Mouse (Mus musculus): ENCODE data around the gene Fgf7. TPM values are rescaled to one million over a fixed set of nuclear protein-coding genes. Genes with fewer than 3 reads are reported as not detected.

Gene Fgf7
- polyA plus RNA-seq, 1 experiment from 2014 or later: 0.60 TPM

DNA sequence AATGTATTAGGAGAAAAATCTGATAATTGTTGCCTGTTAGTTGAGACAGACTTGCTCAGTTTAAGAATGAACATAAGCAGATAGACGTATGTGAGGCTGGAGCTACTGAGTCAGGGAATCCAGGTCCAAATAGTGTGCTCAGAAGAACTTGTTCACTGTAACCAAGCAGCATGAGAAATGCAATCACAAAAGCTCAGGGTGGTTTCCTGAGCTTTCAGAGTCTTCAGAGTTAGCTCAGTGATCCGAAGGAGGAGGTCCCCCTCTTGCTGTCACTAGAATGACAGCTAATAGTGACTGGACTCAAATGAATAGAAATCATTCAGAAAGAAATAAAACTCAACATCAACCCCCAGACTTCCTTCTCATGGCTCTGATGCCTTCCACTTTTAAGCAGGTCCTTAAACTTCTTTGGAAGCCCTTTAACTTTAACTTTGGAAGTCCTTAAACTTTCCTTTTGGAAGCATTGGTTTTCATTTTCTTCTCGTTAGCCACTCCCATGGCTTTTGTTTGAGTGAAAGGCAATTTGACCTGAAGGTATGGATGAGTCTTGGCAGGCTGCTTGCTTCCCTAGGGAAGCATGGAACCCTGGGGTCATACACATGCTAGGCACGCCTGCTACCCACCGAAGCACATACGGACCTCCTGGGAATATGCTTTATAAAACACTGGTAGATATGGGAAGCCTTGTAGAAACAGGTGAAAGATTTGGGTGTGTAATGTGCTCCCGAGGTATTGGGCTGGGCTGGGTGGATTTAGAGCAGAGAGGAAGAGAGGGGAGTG, 4.0 kb downstream of the Fgf7 start:
- ATAC-seq (ENCODE audit: extremely low read depth, insufficient number of reproducible peaks, low FRiP score, low TSS enrichment): no peak
- Histone ChIP-seq H3K36me3 (no peaks in the 10 kb centered on the region), H3K4me2 (no peak overlapping the region), H3K27ac (replicated peaks) (peak overlapping the region; percentile 71), H3K9ac (no peak overlapping the region), H3K27me3 (replicated peaks) (no peaks in the 10 kb centered on the region), H3K4me3 (no peak overlapping the region), H3K4me1 (peaks cover 53% of the 10 kb centered on the region), H3K9me3 (no peaks in the 10 kb centered on the region)
- 76% methylated on average over 7 of the region's 7 CpGs for WGBS

DNA sequence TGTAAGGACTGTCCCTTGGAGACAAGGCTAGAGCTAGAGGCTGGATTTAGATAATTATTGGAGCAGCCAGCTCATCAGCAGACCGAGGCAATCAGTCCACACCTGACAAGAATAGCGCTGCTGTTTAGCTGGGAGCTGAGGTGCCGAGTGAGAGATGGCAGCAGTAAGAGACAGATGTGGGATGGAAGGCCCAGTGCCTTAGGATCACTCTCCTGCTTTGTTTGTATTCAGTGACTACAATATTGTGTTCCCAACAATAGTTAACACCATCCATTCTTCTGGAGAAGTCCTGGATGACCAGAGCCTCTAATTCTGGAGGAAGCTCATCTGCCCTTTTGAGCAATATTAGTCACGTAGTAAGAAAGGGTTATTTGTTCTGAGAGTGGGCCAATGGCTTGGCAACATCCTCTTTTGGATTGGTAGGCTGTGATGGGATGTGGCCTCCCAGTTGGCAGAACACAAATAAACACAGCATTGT, 5.0 kb downstream of the Fgf7 start:
- Histone ChIP-seq H3K4me2 (no peak overlapping the region), H3K27ac (replicated peaks) (peak overlapping the region; percentile 71), H3K9ac (no peak overlapping the region), H3K4me1 (peaks cover 52% of the 10 kb centered on the region), H3K36me3 (no peaks in the 10 kb centered on the region), H3K4me3 (no peak overlapping the region), H3K9me3 (no peaks in the 10 kb centered on the region), H3K27me3 (replicated peaks) (no peaks in the 10 kb centered on the region)
- no peak for ATAC-seq (ENCODE audit: extremely low read depth, insufficient number of reproducible peaks, low FRiP score, low TSS enrichment)
- 34% methylated on average over 4 of the region's 4 CpGs for WGBS

DNA sequence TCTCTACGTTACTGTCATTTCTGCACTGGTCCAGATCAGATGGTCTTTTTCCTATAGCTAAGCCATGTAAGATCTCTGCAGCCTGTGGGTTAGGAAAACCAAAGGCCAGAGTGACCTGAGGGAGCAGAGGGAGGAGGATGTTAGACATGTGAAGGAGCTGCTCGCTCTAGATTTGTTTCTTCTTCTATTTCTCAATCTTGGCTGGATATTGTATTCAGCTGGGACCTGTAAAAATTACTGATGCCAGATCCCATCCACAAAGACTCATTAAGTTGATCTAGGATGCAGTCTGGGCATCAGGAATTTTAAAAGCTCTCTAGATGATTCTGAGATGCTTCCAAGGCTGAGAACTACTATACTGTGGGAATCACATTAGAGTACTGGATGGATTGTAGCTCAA, 6.2 kb downstream of the Fgf7 start:
- Histone ChIP-seq H3K9me3 (no peaks in the 10 kb centered on the region), H3K27me3 (replicated peaks) (no peaks in the 10 kb centered on the region), H3K36me3 (no peaks in the 10 kb centered on the region), H3K4me2 (no peak overlapping the region), H3K4me1 (peaks cover 42% of the 10 kb centered on the region), H3K4me3 (no peak overlapping the region), H3K9ac (no peak overlapping the region), H3K27ac (replicated peaks) (no peak overlapping the region)
- WGBS: 85% methylated on average over 2 of the region's 2 CpGs
- ATAC-seq (ENCODE audit: extremely low read depth, insufficient number of reproducible peaks, low FRiP score, low TSS enrichment): no peak

DNA sequence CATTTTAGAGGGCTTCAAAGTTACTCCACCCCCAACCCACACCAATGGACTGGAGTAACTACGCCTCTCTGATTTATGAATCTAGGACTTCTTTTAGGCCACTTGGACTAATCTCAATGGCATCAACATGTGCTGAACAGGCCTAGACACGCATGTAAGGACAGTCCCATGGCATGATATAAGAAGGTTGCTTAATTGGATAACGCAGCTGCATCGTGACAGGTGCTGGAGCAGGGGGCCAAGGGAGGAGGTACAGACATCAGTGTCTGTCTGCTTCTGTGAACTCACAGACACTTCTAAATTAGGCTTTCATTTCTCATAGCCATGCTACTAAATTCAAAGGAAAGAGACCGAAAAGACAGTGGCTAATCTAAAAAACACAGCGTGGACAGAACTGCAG, 6.8 kb downstream of the Fgf7 start:
- H3K4me1 ChIP-seq: peaks cover 38% of the 10 kb centered on the region
- no peak overlapping the region for H3K4me2 ChIP-seq
- no peaks in the 10 kb centered on the region for H3K27me3 ChIP-seq (replicated peaks)
- H3K9me3 ChIP-seq: no peaks in the 10 kb centered on the region
- no peak overlapping the region for H3K4me3 ChIP-seq
- no peak overlapping the region for H3K9ac ChIP-seq
- H3K27ac ChIP-seq (replicated peaks): no peak overlapping the region
- no peaks in the 10 kb centered on the region for H3K36me3 ChIP-seq
- WGBS: 84% methylated on average over 6 of the region's 6 CpGs
- ATAC-seq (ENCODE audit: extremely low read depth, insufficient number of reproducible peaks, low FRiP score, low TSS enrichment): no peak

DNA sequence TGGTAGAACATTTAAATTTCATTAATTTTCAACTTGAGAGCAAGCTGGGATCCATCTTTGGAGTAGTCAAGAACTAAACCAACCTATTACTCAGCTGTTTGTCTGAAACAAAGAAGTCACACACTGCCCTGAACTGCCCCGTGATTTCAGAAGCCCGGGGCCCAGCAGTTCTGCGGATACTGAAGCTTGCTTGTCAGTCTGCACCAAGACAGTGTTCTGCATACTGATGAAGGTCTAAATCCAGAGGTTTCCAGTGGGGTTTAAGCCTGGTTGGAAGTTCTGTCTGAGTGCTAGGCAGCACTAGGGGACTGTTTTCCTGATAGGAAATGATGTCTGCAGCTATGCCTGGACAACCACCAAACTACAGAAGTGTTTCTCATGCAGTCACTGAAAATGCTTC, 8.2 kb downstream of the Fgf7 start:
- H3K27ac ChIP-seq (replicated peaks): peak overlapping the region; percentile 28; the same call in 1 of the 2 replicates
- no peak overlapping the region for H3K4me2 ChIP-seq
- no peak overlapping the region for H3K4me3 ChIP-seq
- no peaks in the 10 kb centered on the region for H3K27me3 ChIP-seq (replicated peaks)
- no peak overlapping the region for H3K9ac ChIP-seq
- peaks cover 30% of the 10 kb centered on the region for H3K4me1 ChIP-seq
- H3K9me3 ChIP-seq: no peaks in the 10 kb centered on the region
- no peaks in the 10 kb centered on the region for H3K36me3 ChIP-seq
- WGBS: 48% methylated on average over 3 of the region's 3 CpGs
- no peak for ATAC-seq (ENCODE audit: extremely low read depth, insufficient number of reproducible peaks, low FRiP score, low TSS enrichment)

DNA sequence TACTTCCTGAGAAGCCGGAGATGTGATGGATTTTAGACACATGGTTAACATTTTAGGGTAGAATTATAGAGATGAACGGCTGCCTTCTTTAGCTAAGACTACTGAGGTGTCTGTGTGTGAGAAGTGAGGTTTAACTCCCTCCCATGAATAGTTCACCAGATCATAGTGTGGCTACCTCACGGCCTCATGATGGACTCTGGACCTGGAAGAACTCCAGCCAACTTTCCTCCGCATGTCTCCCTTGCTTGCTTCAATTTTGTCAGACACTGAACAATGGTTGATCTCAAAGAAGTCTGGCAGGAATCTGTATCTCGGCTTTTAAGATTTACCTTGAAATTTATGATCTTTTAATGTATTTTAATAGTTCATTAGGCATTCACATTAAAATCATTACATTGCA, 11.2 kb downstream of the Fgf7 start:
- Histone ChIP-seq H3K27me3 (replicated peaks) (no peaks in the 10 kb centered on the region), H3K9me3 (no peaks in the 10 kb centered on the region), H3K4me1 (peaks cover 10% of the 10 kb centered on the region), H3K4me3 (no peak overlapping the region), H3K36me3 (no peaks in the 10 kb centered on the region), H3K9ac (no peak overlapping the region), H3K4me2 (no peak overlapping the region), H3K27ac (replicated peaks) (no peak overlapping the region)
- ATAC-seq (ENCODE audit: extremely low read depth, insufficient number of reproducible peaks, low FRiP score, low TSS enrichment): no peak
- 79% methylated on average over 5 of the region's 5 CpGs for WGBS

DNA sequence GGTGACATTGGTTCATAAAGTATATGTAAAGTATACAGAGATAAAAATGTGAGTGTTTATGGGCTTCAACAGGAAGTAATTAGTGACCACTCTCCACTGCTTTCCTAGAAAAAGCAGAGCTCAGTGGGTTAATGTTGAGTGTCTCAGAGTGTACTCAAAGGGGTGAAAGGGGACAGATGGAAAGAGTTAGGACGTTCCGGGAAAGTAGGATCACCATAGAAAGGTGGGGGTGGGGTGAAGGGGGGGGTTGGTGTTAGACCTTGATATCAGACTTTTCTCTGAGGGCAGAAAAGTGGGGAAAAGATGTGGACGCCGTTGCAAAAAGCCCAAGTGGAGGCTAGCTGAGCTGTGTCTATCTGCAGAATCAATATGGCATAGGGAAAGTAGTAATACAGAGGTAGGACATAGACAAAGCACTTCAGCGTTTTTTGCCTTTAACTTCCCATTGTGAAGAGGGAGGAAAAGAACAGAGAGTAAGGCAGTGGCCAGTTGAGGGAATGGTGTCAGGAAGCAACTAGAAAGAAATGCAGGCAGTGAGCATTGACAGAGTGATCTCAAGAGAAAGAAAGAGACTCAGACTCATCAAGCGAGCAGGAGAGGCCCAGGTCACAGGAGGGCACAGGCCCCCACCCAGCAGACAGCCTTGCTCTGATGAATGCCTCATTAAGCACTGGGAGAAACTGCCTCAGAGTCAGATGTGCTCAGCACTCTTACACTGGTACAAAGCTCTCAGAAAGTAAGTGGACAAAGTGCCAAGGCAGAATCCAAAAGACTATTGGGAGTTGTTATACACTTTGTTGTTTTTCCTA, 18.5 kb downstream of the Fgf7 start:
- WGBS: 56% methylated on average over 6 of the region's 6 CpGs
- H3K4me1 ChIP-seq: peaks cover 13% of the 10 kb centered on the region
- H3K27me3 ChIP-seq (replicated peaks): no peaks in the 10 kb centered on the region
- no peak overlapping the region for H3K4me3 ChIP-seq
- no peak overlapping the region for H3K27ac ChIP-seq (replicated peaks)
- no peak overlapping the region for H3K4me2 ChIP-seq
- H3K9ac ChIP-seq: no peak overlapping the region
- H3K9me3 ChIP-seq: no peaks in the 10 kb centered on the region
- H3K36me3 ChIP-seq: no peaks in the 10 kb centered on the region
- ATAC-seq (ENCODE audit: extremely low read depth, insufficient number of reproducible peaks, low FRiP score, low TSS enrichment): no peak

DNA sequence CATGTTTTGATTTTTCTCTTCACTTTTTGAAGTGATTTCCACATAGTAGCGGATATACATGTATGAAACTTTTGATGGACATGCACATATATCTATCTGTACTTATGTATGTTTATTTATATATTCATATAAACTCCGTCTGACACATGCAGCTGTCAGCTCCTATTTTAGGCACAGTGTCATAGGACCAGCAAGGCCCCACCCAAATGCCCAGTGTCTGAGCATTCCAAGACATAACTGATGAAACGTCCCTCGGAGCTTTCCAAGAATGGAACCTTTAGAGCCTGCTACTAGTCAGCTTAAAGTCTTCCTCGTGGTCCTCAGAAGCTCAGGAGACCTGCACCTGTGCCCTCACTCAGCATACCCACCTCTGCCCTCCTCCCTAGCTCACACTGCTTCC, 19.2 kb downstream of the Fgf7 start:
- H3K9me3 ChIP-seq: no peaks in the 10 kb centered on the region
- ATAC-seq (ENCODE audit: extremely low read depth, insufficient number of reproducible peaks, low FRiP score, low TSS enrichment): no peak
- no peak overlapping the region for H3K27ac ChIP-seq (replicated peaks)
- WGBS: 41% methylated on average over 5 of the region's 5 CpGs
- peaks cover 13% of the 10 kb centered on the region for H3K4me1 ChIP-seq
- no peaks in the 10 kb centered on the region for H3K27me3 ChIP-seq (replicated peaks)
- no peak overlapping the region for H3K4me3 ChIP-seq
- no peak overlapping the region for H3K4me2 ChIP-seq
- no peak overlapping the region for H3K9ac ChIP-seq
- no peaks in the 10 kb centered on the region for H3K36me3 ChIP-seq

DNA sequence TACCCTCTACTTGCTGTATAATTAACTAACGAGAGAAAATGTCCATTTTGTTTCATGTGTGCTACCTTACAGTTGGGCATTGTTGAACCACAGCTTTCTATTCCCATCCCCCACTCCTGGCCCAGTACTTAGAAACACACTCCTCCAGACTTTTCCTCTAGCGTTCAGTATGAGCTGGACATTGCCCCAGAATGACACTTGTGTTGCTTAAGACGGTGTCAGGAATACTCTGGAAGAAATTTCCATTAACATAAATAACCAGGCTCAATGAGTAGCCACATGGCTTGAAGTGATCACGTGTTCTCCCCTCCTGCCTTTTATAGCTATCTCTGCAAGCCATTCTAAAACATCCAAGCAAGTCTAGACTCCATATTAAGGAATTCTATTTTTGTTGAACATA, 26.1 kb downstream of the Fgf7 start:
- WGBS: 50% methylated on average over 4 of the region's 4 CpGs
- Histone ChIP-seq H3K27ac (replicated peaks) (peak overlapping the region; percentile 29; the same call in 1 of the 2 replicates), H3K36me3 (no peaks in the 10 kb centered on the region), H3K4me2 (no peak overlapping the region), H3K9me3 (no peaks in the 10 kb centered on the region), H3K4me3 (no peak overlapping the region), H3K27me3 (replicated peaks) (no peaks in the 10 kb centered on the region), H3K4me1 (peaks cover 30% of the 10 kb centered on the region), H3K9ac (no peak overlapping the region)
- no peak for ATAC-seq (ENCODE audit: extremely low read depth, insufficient number of reproducible peaks, low FRiP score, low TSS enrichment)

DNA sequence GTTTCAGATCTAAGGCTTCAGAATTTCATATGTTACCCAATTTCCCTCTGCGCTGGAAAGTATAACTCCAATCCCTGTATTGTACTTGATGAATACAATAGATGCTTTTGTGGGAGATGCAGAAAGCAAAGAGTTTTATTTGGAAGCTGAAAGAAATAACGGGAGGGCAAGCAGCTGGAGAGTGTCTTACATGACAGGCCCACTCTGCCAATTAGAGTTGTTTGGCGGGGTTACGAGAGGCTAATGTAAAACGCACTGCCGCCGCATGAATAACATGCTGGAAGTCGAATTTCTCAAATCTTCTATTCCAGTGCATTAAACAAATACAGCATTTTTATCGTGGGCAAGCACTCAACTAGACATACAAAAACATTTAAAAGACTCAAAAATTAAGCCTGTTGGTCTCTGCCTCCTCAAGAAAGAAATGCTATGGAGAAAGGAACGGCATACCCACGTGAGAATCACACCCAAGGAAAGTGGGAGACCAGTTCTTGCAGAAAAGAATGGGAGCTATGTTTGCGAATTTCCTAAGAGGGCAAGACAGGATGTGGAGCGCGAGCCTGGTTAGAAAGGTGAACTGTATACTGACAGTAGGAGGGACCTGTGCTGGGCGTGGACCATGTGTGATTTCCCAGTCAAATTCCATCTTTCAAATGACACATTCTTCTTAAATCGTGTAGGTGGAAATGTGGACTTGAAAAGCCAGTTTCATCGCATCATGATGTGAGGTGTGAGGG, 26.7 kb downstream of the Fgf7 start:
- peaks cover 34% of the 10 kb centered on the region for H3K4me1 ChIP-seq
- H3K27me3 ChIP-seq (replicated peaks): no peaks in the 10 kb centered on the region
- H3K4me2 ChIP-seq: no peak overlapping the region; the same call in 1 of the 2 replicates
- H3K9ac ChIP-seq: no peak overlapping the region
- H3K4me3 ChIP-seq: no peak overlapping the region
- no peak for ATAC-seq (ENCODE audit: extremely low read depth, insufficient number of reproducible peaks, low FRiP score, low TSS enrichment)
- H3K36me3 ChIP-seq: no peaks in the 10 kb centered on the region
- no peaks in the 10 kb centered on the region for H3K9me3 ChIP-seq
- WGBS: 62% methylated on average over 17 of the region's 17 CpGs
- H3K27ac ChIP-seq (replicated peaks): peak overlapping the region; percentile 29

DNA sequence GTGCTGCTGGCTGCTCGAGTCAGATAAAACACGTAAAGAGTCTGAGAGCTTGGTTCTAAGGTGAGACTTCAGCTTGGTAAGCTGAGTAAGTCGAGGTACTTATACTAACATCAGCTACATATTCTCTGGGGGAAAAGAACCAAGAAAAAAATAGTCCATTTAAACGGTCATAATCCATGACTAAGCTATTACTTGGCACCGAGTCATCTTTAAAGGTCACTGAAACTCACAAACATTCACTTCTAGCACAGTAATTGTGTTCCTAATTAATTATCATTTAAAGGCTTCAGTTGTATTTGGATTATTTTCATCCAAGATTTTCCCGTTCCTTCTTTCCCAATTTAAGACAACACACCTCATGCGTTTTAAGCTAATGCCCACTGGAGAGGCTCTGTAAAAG, 28.4 kb downstream of the Fgf7 start:
- Histone ChIP-seq H3K9ac (no peak overlapping the region), H3K36me3 (no peaks in the 10 kb centered on the region), H3K27me3 (replicated peaks) (no peaks in the 10 kb centered on the region), H3K4me2 (no peak overlapping the region), H3K4me1 (peaks cover 34% of the 10 kb centered on the region), H3K4me3 (no peak overlapping the region), H3K27ac (replicated peaks) (no peak overlapping the region), H3K9me3 (no peaks in the 10 kb centered on the region)
- ATAC-seq (ENCODE audit: extremely low read depth, insufficient number of reproducible peaks, low FRiP score, low TSS enrichment): no peak
- 76% methylated on average over 7 of the region's 7 CpGs for WGBS
